Mouse (Mus musculus): ENCODE data around the gene Hectd1. TPM values are rescaled to one million over a fixed set of nuclear protein-coding genes. Genes with fewer than 3 reads are reported as not detected.

Hectd1 gene
- polyA plus RNA-seq (2015; fragmentation: Nextera tagmentation; extraction: Ambion mirVana), result 39.4 and 41.7 TPM in 2 replicates

DNA sequence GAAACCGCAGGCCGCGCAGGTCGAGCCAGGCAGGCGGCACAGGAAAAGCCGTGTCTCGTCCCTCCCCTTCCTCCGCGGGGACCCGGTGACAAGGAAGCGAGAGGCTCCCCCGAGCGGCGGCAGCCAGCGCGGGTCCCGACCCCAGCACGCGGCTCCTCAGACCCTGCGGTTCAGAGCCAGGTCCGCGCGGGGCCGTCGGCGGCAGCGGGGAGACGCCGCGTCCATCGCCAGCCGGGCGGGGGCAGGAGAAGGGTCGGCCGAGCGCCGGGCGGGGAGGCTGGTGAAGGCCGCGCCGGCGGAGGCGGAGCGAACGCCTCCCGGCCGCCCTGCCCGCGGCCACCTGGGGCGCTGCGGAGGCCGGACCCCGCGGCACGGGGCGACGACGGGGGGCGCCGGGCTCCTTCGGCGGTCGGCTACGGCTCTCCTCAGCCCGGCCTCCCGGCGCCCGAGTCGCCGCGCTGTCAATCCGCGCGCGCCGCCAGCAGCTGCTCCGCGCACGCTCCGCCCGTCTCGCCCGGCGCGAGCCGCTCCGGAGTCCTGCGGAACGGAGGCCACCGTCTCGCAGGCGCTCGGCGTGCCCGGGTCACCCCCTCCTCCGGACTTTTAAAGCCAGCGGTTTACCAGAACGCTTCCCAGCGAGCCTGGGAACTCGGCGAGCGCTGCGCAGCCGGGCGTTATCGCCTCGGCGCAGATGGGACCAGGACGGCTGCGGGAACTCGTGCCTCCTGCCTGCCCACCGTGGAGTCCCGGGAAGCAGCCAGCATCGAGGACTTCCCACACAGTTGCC lies at the start of gene Hectd1:
Gene Hectd1, minus strand, starts transcription at position 247 of the 787 bp plus-strand sequence.
- Histone ChIP-seq H3K9ac (replicated peaks; ENCODE audit: low read depth, low read length) (peak within 1 kb of the TSS; percentile 100), H3K36me3 (ENCODE audit: control insufficient read depth, insufficient read depth) (peaks cover 5% of the 10 kb centered on the region; the same call in 1 of the 2 replicates), H3K4me3 (replicated peaks; ENCODE audit: low read length) (peak within 1 kb of the TSS; percentile 97), H3K9me3 (ENCODE audit: control insufficient read depth, low read length) (no peaks in the 10 kb centered on the region), H3K4me1 (replicated peaks; ENCODE audit: control insufficient read depth, insufficient read depth, low read length) (peaks cover 16% of the 10 kb centered on the region), H3K4me2 (ENCODE audit: low read length) (peak within 1 kb of the TSS; percentile 70), H3K27ac (ENCODE audit: low read length) (peak within 1 kb of the TSS; percentile 94), H3K27me3 (replicated peaks; ENCODE audit: control insufficient read depth, insufficient read depth, low read length) (no peaks in the 10 kb centered on the region)
- under 1% methylated on average over 82 of the region's 114 CpGs for WGBS
- ATAC-seq, result peak; percentile 95

DNA sequence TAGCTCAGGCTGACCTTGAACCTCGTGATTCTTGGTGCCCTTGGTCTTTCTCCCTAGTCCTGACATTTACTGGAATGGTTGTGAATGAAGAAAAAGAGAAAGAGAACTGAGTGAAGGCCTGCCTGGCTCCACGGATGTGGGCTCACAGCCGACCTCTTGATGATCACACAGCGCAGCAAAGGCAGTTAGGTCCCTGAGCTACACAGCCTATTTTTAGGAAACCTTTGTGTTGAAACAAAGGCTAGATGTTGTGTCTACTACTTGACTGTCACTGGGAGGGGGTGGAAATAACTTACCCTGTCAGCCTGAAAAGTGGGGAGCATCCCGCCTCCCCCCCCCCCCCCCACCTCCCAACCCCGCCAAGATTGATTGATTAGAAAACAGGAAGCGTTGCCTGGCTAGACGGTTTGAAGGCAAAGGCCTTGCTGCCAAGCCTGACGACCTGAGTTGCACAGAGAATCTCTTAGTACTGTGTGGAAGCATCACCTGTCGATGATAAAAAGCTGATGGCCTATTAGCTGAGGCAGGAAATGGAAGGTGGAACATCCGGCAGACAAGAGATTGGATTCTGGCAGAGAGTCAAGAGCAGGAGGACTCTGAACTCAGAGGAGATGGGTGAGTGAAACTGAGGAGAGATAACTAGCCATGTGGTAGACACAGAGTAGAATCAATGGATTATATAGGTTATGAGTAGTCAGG lies 42.3 kb upstream of the Hectd1 start:
- Histone ChIP-seq H3K27ac (ENCODE audit: low read length) (no peak overlapping the region), H3K36me3 (ENCODE audit: control insufficient read depth, insufficient read depth) (no peaks in the 10 kb centered on the region), H3K4me3 (replicated peaks; ENCODE audit: low read length) (no peak overlapping the region), H3K27me3 (replicated peaks; ENCODE audit: control insufficient read depth, insufficient read depth, low read length) (no peaks in the 10 kb centered on the region), H3K4me1 (replicated peaks; ENCODE audit: control insufficient read depth, insufficient read depth, low read length) (no peaks in the 10 kb centered on the region), H3K9ac (replicated peaks; ENCODE audit: low read depth, low read length) (no peak overlapping the region), H3K4me2 (ENCODE audit: low read length) (no peak overlapping the region), H3K9me3 (ENCODE audit: control insufficient read depth, low read length) (no peaks in the 10 kb centered on the region)
- 79% methylated on average over 11 of the region's 11 CpGs for WGBS
- no peak for ATAC-seq

DNA sequence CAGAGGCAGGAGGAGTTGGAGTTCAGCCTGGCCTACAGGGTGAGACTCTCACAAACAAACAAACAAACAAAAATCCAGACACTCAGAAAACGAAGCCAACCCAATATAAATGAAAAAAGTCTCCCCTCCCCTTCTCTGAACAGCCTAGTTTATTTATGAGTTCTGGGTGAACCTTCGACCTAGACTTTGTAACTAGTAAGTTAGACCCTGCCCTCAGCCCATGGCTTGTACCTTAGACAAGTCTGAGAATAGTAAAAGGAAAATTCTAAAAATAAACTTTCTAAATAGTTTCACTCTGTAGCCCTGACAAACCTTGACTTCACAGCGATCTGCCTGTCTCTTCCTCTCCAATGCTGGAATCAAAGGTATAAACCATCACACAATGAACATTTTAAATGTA lies 40.2 kb upstream of the Hectd1 start:
- no peak overlapping the region for H3K27ac ChIP-seq (ENCODE audit: low read length)
- no peak overlapping the region for H3K4me3 ChIP-seq (replicated peaks; ENCODE audit: low read length)
- no peak overlapping the region for H3K9ac ChIP-seq (replicated peaks; ENCODE audit: low read depth, low read length)
- H3K4me2 ChIP-seq (ENCODE audit: low read length), result no peak overlapping the region
- no peak for ATAC-seq
- WGBS, result 86% methylated on average over 3 of the region's 3 CpGs
- H3K36me3 ChIP-seq (ENCODE audit: control insufficient read depth, insufficient read depth), result no peaks in the 10 kb centered on the region
- H3K4me1 ChIP-seq (replicated peaks; ENCODE audit: control insufficient read depth, insufficient read depth, low read length), result peaks cover 8% of the 10 kb centered on the region
- no peaks in the 10 kb centered on the region for H3K9me3 ChIP-seq (ENCODE audit: control insufficient read depth, low read length)
- H3K27me3 ChIP-seq (replicated peaks; ENCODE audit: control insufficient read depth, insufficient read depth, low read length), result no peaks in the 10 kb centered on the region

DNA sequence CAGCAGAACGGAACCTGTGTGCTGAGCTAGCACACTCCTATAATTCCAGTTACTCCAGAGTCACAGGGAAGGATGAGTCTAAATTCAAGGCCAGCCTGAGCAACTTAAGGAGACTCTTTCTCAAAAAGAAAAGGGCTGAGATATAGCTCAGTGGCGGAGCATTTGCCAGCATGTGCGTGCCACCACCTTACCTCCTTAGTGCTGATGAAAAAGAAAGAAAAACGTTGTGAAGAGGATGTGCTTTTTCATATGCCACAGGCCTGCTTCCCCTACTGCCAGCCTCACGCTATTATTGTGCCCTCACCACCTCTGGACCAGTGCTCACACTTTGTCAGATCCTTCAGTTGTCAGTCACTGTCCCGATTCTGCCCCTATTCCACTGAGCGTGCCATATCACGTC lies 37.7 kb upstream of the Hectd1 start:
- no peak for ATAC-seq
- Histone ChIP-seq H3K4me1 (replicated peaks; ENCODE audit: control insufficient read depth, insufficient read depth, low read length) (peaks cover 8% of the 10 kb centered on the region), H3K4me2 (ENCODE audit: low read length) (no peak overlapping the region), H3K36me3 (ENCODE audit: control insufficient read depth, insufficient read depth) (no peaks in the 10 kb centered on the region), H3K4me3 (replicated peaks; ENCODE audit: low read length) (no peak overlapping the region), H3K27ac (ENCODE audit: low read length) (no peak overlapping the region), H3K9ac (replicated peaks; ENCODE audit: low read depth, low read length) (no peak overlapping the region), H3K27me3 (replicated peaks; ENCODE audit: control insufficient read depth, insufficient read depth, low read length) (no peaks in the 10 kb centered on the region), H3K9me3 (ENCODE audit: control insufficient read depth, low read length) (no peaks in the 10 kb centered on the region)
- WGBS, result 76% methylated on average over 8 of the region's 8 CpGs

DNA sequence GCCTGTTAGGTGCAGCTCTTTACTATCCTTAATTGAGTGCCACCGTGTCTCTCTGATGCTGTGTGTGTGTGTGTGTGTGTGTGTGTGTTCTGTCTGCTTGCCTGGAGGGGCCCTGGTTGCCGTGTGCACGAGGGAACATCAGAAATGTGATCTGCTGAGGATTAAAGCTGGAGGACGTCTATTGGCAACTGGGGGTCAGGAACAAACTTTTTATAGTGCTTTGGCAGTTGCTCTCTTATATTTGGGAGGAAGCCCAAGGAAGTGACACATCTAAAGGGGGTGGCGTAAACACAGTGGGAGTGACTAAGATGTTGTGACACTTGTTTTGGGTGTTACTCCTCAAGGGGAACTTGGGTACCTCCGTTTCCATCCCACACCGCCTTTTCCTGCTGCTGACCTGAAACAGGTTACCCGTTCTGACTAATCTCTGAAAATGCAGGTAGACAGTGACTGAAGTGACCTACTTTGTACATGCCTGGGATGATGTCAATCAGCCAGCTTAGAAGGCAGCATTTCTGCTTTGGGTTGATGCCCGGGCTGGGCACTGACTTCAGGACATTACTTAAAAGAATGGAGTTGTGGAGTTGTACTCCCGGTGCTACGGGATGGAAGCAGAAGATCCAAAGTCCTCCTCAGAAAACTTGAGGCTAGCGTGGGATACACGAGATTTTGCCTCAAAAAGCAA lies 37.0 kb upstream of the Hectd1 start:
- H3K27ac ChIP-seq (ENCODE audit: low read length), result no peak overlapping the region
- no peaks in the 10 kb centered on the region for H3K27me3 ChIP-seq (replicated peaks; ENCODE audit: control insufficient read depth, insufficient read depth, low read length)
- no peak overlapping the region for H3K4me2 ChIP-seq (ENCODE audit: low read length)
- no peaks in the 10 kb centered on the region for H3K9me3 ChIP-seq (ENCODE audit: control insufficient read depth, low read length)
- H3K4me1 ChIP-seq (replicated peaks; ENCODE audit: control insufficient read depth, insufficient read depth, low read length), result peaks cover 8% of the 10 kb centered on the region
- H3K36me3 ChIP-seq (ENCODE audit: control insufficient read depth, insufficient read depth), result no peaks in the 10 kb centered on the region
- no peak overlapping the region for H3K4me3 ChIP-seq (replicated peaks; ENCODE audit: low read length)
- 47% methylated on average over 13 of the region's 13 CpGs for WGBS
- no peak; the same call in 1 of the 2 replicates for ATAC-seq
- no peak overlapping the region for H3K9ac ChIP-seq (replicated peaks; ENCODE audit: low read depth, low read length)

DNA sequence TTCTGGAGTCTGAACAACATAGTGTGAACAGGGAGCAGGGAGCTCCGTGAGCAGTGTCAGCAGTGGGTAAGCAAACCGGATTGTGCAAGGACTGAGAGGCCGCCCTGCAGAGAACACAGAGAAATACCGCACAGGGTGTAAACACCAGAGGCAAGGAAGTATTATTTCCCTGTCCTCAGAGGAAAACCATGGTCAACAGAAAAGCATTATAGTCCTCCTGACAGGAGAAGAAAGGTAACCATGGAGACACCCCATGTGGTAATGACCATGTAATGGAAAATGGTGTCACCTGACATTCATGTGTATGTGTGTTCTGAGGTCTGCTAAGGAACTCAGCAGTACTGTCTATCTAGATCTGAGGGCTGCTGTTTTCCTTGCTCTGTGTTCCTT lies 36.4 kb upstream of the Hectd1 start:
- no peak overlapping the region for H3K4me2 ChIP-seq (ENCODE audit: low read length)
- H3K9ac ChIP-seq (replicated peaks; ENCODE audit: low read depth, low read length), result no peak overlapping the region
- 4% methylated on average over 4 of the region's 4 CpGs for WGBS
- no peaks in the 10 kb centered on the region for H3K9me3 ChIP-seq (ENCODE audit: control insufficient read depth, low read length)
- H3K27ac ChIP-seq (ENCODE audit: low read length), result 0 out of 2 replicates have a peak overlapping the region, but pooled peaks have one; percentile 12
- no peaks in the 10 kb centered on the region for H3K36me3 ChIP-seq (ENCODE audit: control insufficient read depth, insufficient read depth)
- H3K27me3 ChIP-seq (replicated peaks; ENCODE audit: control insufficient read depth, insufficient read depth, low read length), result no peaks in the 10 kb centered on the region
- no peak overlapping the region for H3K4me3 ChIP-seq (replicated peaks; ENCODE audit: low read length)
- H3K4me1 ChIP-seq (replicated peaks; ENCODE audit: control insufficient read depth, insufficient read depth, low read length), result peaks cover 8% of the 10 kb centered on the region
- ATAC-seq, result peak; percentile 83

DNA sequence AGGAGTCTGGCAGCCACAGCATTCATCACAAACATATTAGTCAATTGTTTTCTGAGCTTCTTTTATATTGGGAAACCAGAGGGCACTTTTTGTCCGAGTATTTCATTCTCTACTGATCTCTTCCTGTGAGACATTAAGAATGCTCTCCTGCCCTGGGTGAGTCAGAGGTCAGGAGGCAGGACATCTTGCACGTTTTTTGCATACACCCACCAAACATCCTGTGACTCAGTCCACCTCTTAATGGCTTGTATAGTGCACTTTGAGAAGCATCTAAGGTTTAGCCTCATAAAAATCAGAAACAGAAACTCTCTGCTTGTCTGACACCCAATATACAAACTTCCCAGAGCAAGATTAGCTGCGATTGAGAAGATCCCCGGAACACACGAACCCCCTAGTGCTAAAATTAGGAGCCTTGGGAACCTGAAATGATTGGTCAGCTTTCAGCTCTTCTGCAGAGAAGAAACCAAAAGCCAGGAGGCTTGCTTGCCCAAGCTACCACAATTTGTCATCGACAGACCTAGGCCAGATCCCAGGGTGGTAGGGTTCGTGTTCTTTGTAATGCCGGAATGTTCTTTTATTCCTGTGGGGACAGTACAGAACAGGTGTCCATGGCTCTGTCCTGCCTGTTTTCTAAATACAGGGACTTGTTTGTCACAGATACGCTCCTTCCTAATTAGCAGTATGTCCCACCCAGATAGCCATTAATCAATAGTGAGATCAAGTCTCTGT lies 35.9 kb upstream of the Hectd1 start:
- Histone ChIP-seq H3K9ac (replicated peaks; ENCODE audit: low read depth, low read length) (no peak overlapping the region), H3K4me2 (ENCODE audit: low read length) (no peak overlapping the region), H3K27me3 (replicated peaks; ENCODE audit: control insufficient read depth, insufficient read depth, low read length) (no peaks in the 10 kb centered on the region), H3K36me3 (ENCODE audit: control insufficient read depth, insufficient read depth) (no peaks in the 10 kb centered on the region), H3K4me3 (replicated peaks; ENCODE audit: low read length) (no peak overlapping the region), H3K9me3 (ENCODE audit: control insufficient read depth, low read length) (no peaks in the 10 kb centered on the region), H3K27ac (ENCODE audit: low read length) (0 out of 2 replicates have a peak overlapping the region, but pooled peaks have one; percentile 12), H3K4me1 (replicated peaks; ENCODE audit: control insufficient read depth, insufficient read depth, low read length) (peaks cover 8% of the 10 kb centered on the region)
- ATAC-seq, result no peak; the same call in 1 of the 2 replicates
- 33% methylated on average over 9 of the region's 9 CpGs for WGBS

DNA sequence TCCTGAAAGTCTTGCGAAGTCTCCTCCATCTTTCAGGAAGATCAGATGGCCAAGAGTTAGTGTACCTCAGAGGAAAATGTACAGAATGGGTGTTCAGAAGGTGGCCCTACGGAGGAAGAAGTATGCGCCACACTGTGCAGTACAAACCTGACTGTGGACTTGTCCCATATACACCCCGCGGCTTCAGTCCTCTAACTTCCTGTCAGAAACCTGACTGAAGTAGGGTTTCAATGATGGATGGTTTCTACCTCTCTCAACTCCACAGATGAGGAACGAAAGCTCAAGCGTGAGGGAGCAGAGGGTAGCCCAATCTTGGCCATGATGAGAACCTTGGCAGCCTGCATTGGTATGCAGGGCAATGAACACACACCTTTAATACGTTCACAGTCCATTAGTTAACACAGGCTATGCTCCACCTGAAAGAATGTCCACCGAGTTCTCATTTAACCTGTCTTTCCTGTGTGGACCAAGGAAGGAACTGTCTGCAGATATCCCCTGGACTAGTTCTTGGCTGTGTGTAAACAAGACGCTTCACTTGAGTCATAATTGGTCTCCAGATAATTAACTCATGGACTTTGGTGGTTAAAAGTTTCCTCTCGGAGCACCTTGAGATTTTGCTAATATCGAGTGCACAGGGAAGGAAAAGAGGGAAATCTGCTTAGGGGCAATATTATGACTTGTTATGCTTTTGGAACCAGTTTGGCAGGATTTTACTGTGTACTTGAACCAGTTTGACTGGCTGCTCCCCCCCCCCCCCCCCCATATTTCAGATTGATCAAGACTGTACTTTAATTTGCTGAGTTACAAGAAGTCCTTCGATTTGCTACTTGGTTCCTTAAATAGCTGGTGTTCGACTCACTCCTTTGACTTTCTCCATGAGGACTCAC lies 34.0 kb upstream of the Hectd1 start:
- Histone ChIP-seq H3K4me3 (replicated peaks; ENCODE audit: low read length) (no peak overlapping the region), H3K9me3 (ENCODE audit: control insufficient read depth, low read length) (no peaks in the 10 kb centered on the region), H3K4me2 (ENCODE audit: low read length) (no peak overlapping the region), H3K36me3 (ENCODE audit: control insufficient read depth, insufficient read depth) (no peaks in the 10 kb centered on the region), H3K27ac (ENCODE audit: low read length) (no peak overlapping the region), H3K9ac (replicated peaks; ENCODE audit: low read depth, low read length) (no peak overlapping the region), H3K4me1 (replicated peaks; ENCODE audit: control insufficient read depth, insufficient read depth, low read length) (peaks cover 8% of the 10 kb centered on the region), H3K27me3 (replicated peaks; ENCODE audit: control insufficient read depth, insufficient read depth, low read length) (no peaks in the 10 kb centered on the region)
- no peak for ATAC-seq
- WGBS, result 93% methylated on average over 14 of the region's 14 CpGs
